Mouse (Mus musculus): ENCODE measurements around the gene Ppp1r13b. TPM values are rescaled to one million over a fixed set of nuclear protein-coding genes. Genes with fewer than 3 reads are reported as not detected.
"Not testable (repeated sequence)": the region's sequence is repeated elsewhere in the genome, so short reads cannot be mapped to it uniquely, and the experiment has no call there.

Ppp1r13b gene
- polyA plus RNA-seq (2012; rRNA removed) = 2.5 and 2.8 TPM in 2 replicates
- 2.9 and 3.6 TPM in 2 replicates for polyA plus RNA-seq (2014; fragmentation: Nextera tagmentation; extraction: Ambion mirVana)

DNA sequence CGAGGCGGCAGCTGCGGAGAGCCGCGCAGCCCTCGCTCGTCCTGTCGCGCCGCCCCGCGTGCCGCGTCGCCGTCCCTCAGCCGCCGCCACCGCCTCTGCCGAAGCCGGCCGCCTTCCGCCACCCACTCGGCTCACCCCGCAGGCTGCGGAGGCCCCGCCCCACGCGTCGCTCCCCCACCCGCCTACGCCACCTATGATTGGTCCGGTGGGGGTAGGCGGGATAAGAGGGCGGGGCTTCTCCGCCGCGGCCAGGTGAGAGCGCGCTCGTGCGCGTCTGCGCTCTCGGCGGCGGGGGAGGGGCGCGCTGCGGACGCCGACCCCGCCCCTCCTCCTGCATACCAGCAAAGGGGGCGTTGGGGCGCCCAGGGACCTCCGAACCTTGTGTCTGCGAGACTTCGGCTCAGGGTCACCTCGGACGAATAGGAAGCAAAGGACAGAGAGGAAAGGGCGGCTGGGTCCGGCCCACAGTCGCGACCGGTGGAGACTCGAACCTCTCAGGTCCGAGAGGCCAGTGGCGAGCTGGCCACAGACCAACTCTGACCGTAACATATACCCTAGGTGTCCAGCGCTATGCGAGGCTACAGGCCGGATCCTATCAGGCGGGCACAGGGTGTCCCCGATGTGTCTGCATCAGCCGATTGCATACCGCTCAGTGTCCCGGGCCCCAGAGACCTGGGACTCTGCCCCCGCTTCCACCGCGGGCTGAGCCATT lies at the start of gene Ppp1r13b:
Gene Ppp1r13b, minus strand, starts transcription at position 141 of the 712 bp plus-strand sequence.
- ATAC-seq (ENCODE audit: insufficient read depth) (peak; percentile 96), DNase-seq (ENCODE audit: low read depth in 3 of 3, low spot score in 3 of 3) (peak; percentile 82 to 86 (median 84))
- H3K4me2 ChIP-seq (ENCODE audit: low read depth) = peak within 1 kb of the TSS; percentile 87
- no peaks in the 10 kb centered on the region for H3K36me3 ChIP-seq (replicated peaks; ENCODE audit: control insufficient read depth, insufficient read depth, low read depth)
- H3K4me1 ChIP-seq (replicated peaks; ENCODE audit: control insufficient read depth in 2 of 2, insufficient read depth in 2 of 2, low read length in 1 of 2) = peaks cover 11 to 20% of the 10 kb centered on the region in 2 experiments
- H3K4me3 ChIP-seq (ENCODE audit: insufficient read depth in 1 of 2, low read depth in 2 of 2, low read length in 2 of 2) = peak within 1 kb of the TSS; percentile 73 to 83
- H3K9me3 ChIP-seq (ENCODE audit: control insufficient read depth, low read length) = no peaks in the 10 kb centered on the region
- no peaks in the 10 kb centered on the region; the same call in 1 of the 2 replicates for H3K27me3 ChIP-seq (ENCODE audit: control insufficient read depth, insufficient read depth, low read length)
- H3K9ac ChIP-seq (replicated peaks) = peak within 1 kb of the TSS; percentile 78
- H3K27ac ChIP-seq = peak within 1 kb of the TSS; percentile 63
- WGBS (ENCODE audit: insufficient replicate concordance) = under 1% methylated on average over 79 of the region's 80 CpGs
- TF ChIP-seq EP300 (IDR thresholded peaks at IDR 0.05; ENCODE audit: low read depth) (peak; percentile 62; the same call in 1 of the 2 replicates), CTCF (IDR thresholded peaks at IDR 0.05; ENCODE audit: low read depth) (no peak)

DNA sequence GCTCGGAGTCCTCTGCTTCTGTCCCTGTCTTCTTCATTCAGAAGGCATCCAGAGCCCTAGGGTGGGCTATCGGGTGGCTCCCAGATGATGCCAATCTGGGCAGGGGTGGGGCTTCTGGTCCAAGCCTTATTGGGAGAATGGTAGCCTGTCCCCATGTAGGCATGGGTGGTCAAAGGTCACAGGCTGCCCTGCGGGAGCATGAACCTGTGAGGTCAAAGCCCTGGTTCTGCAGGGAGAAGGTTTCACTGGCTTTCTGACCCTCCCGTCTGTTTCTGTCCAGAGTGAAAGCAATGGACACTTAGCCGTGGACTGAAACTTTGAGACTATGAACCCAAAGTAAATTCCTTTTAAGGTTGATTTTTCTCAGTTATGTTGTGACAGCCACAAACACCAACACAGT lies 48.3 kb upstream of the Ppp1r13b start:
- ATAC-seq (ENCODE audit: insufficient read depth) (no peak), DNase-seq (ENCODE audit: low read depth in 3 of 3, low spot score in 3 of 3) (no peak)
- Histone ChIP-seq H3K27ac (no peak overlapping the region), H3K9ac (replicated peaks) (no peak overlapping the region), H3K4me2 (ENCODE audit: low read depth) (no peak overlapping the region), H3K36me3 (replicated peaks; ENCODE audit: control insufficient read depth, insufficient read depth, low read depth) (peaks cover 18% of the 10 kb centered on the region), H3K4me3 (ENCODE audit: insufficient read depth in 1 of 2, low read depth in 2 of 2, low read length in 2 of 2) (no peak overlapping the region), H3K9me3 (ENCODE audit: control insufficient read depth, low read length) (no peaks in the 10 kb centered on the region), H3K4me1 (replicated peaks; ENCODE audit: control insufficient read depth in 2 of 2, insufficient read depth in 2 of 2, low read length in 1 of 2) (peaks cover 0 to 7% of the 10 kb centered on the region in 2 experiments; a peak in 2 of 4 replicates), H3K27me3 (ENCODE audit: control insufficient read depth, insufficient read depth, low read length) (no peaks in the 10 kb centered on the region)
- WGBS (ENCODE audit: insufficient replicate concordance) = 61% methylated on average over 5 of the region's 5 CpGs
- TF ChIP-seq EP300 (IDR thresholded peaks at IDR 0.05; ENCODE audit: low read depth) = no peak
- TF ChIP-seq CTCF (IDR thresholded peaks at IDR 0.05; ENCODE audit: low read depth) = no peak

DNA sequence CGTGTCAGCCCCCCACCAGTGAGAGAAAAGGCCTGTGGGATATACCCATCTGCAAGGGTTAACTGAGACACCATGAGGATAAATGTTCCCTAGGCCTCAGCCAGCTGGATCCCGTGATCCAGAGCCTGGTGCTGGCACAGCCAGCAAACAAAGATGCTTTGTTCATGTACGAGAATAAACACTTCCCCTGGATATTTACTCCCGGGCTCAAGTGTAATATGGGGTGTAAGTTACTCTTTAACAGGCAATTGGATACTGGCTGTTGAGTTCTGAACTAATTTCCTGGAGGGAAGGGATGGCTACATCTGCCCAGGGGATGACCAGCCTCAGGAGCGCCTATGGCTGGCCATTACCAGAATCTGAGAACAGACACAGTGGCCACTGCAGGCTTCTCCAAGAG lies 43.8 kb upstream of the Ppp1r13b start:
- ATAC-seq (ENCODE audit: insufficient read depth) (no peak), DNase-seq (ENCODE audit: low read depth in 3 of 3, low spot score in 3 of 3) (no peak)
- no peak overlapping the region for H3K9ac ChIP-seq (replicated peaks)
- H3K9me3 ChIP-seq (ENCODE audit: control insufficient read depth, low read length) = no peaks in the 10 kb centered on the region
- no peak overlapping the region for H3K4me2 ChIP-seq (ENCODE audit: low read depth)
- peaks cover 0 to 3% of the 10 kb centered on the region in 2 experiments; a peak in 1 of 4 replicates for H3K4me1 ChIP-seq (replicated peaks; ENCODE audit: control insufficient read depth in 2 of 2, insufficient read depth in 2 of 2, low read length in 1 of 2)
- H3K4me3 ChIP-seq (ENCODE audit: insufficient read depth in 1 of 2, low read depth in 2 of 2, low read length in 2 of 2) = no peak overlapping the region
- TF ChIP-seq CTCF (IDR thresholded peaks at IDR 0.05; ENCODE audit: low read depth) (no peak), EP300 (IDR thresholded peaks at IDR 0.05; ENCODE audit: low read depth) (no peak)
- H3K36me3 ChIP-seq (replicated peaks; ENCODE audit: control insufficient read depth, insufficient read depth, low read depth) = no peaks in the 10 kb centered on the region
- WGBS (ENCODE audit: insufficient replicate concordance) = 60% methylated on average over 5 of the region's 5 CpGs
- H3K27ac ChIP-seq = no peak overlapping the region
- H3K27me3 ChIP-seq (ENCODE audit: control insufficient read depth, insufficient read depth, low read length) = no peaks in the 10 kb centered on the region; the same call in 1 of the 2 replicates

DNA sequence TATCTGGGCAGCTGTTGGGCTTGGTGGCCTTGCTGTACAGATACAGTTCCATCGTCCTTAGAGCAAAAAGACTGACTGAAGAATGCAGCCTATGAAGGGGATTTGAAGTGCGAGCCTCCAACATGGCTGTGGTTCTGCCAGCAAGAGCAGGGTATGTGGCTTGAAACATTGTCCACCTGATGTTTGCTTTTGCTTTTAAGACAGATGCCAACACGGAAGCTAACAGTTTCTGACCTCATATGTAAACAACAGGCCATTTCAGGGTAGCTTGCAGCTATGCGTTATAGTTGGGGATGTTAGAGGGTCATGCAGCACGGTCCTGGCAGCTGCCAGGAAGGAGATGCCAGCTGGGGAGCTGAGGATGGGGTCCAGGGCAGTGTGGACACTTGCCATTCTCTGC lies 42.6 kb upstream of the Ppp1r13b start:
- no peaks in the 10 kb centered on the region; the same call in 1 of the 2 replicates for H3K27me3 ChIP-seq (ENCODE audit: control insufficient read depth, insufficient read depth, low read length)
- H3K36me3 ChIP-seq (replicated peaks; ENCODE audit: control insufficient read depth, insufficient read depth, low read depth) = no peaks in the 10 kb centered on the region
- ATAC-seq (ENCODE audit: insufficient read depth) (no peak), DNase-seq (ENCODE audit: low read depth in 3 of 3, low spot score in 3 of 3) (no peak)
- 62% methylated on average over 5 of the region's 5 CpGs for WGBS (ENCODE audit: insufficient replicate concordance)
- no peak overlapping the region for H3K4me3 ChIP-seq (ENCODE audit: insufficient read depth in 1 of 2, low read depth in 2 of 2, low read length in 2 of 2)
- H3K4me1 ChIP-seq (replicated peaks; ENCODE audit: control insufficient read depth in 2 of 2, insufficient read depth in 2 of 2, low read length in 1 of 2) = peaks cover 3 to 9% of the 10 kb centered on the region in 2 experiments
- no peaks in the 10 kb centered on the region for H3K9me3 ChIP-seq (ENCODE audit: control insufficient read depth, low read length)
- TF ChIP-seq CTCF (IDR thresholded peaks at IDR 0.05; ENCODE audit: low read depth) (no peak), EP300 (IDR thresholded peaks at IDR 0.05; ENCODE audit: low read depth) (no peak)
- H3K27ac ChIP-seq = no peak overlapping the region
- no peak overlapping the region for H3K9ac ChIP-seq (replicated peaks)
- no peak overlapping the region for H3K4me2 ChIP-seq (ENCODE audit: low read depth)

DNA sequence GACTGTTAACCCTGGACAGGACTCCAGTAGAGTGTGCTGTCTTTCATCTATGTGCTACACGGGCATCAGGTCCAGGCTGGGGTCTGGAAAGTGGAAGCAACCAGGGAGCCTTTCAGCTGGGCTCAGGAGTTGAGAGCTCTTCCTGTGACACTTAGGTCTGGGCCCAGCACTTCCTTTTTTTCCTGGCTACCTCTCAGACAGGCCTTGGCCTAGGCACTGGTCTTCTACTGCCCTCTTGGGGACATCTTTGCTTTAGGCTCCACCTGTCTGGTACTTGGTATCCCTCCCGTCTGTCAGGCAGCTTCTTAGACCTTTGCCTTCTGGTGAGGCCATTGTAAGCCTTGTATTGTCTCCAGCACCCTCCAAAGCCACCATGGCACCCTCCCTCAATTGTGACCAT lies 38.8 kb upstream of the Ppp1r13b start:
- H3K27me3 ChIP-seq (ENCODE audit: control insufficient read depth, insufficient read depth, low read length) = no peaks in the 10 kb centered on the region; the same call in 1 of the 2 replicates
- H3K9ac ChIP-seq (replicated peaks) = no peak overlapping the region
- no peaks in the 10 kb centered on the region for H3K9me3 ChIP-seq (ENCODE audit: control insufficient read depth, low read length)
- H3K4me3 ChIP-seq (ENCODE audit: insufficient read depth in 1 of 2, low read depth in 2 of 2, low read length in 2 of 2) = no peak overlapping the region
- DNase-seq (ENCODE audit: low read depth in 3 of 3, low spot score in 3 of 3) (peak; percentile 40 to 50 (median 42)), ATAC-seq (ENCODE audit: insufficient read depth) (no peak; the same call in 1 of the 2 replicates)
- 12% methylated on average over 2 of the region's 2 CpGs for WGBS (ENCODE audit: insufficient replicate concordance)
- H3K4me1 ChIP-seq (replicated peaks; ENCODE audit: control insufficient read depth in 2 of 2, insufficient read depth in 2 of 2, low read length in 1 of 2) = peaks cover 17 to 28% of the 10 kb centered on the region in 2 experiments
- H3K27ac ChIP-seq = no peak overlapping the region
- no peaks in the 10 kb centered on the region for H3K36me3 ChIP-seq (replicated peaks; ENCODE audit: control insufficient read depth, insufficient read depth, low read depth)
- peak; percentile 86 for TF ChIP-seq CTCF (IDR thresholded peaks at IDR 0.05; ENCODE audit: low read depth)
- TF ChIP-seq EP300 (IDR thresholded peaks at IDR 0.05; ENCODE audit: low read depth) = no peak
- H3K4me2 ChIP-seq (ENCODE audit: low read depth) = no peak overlapping the region

DNA sequence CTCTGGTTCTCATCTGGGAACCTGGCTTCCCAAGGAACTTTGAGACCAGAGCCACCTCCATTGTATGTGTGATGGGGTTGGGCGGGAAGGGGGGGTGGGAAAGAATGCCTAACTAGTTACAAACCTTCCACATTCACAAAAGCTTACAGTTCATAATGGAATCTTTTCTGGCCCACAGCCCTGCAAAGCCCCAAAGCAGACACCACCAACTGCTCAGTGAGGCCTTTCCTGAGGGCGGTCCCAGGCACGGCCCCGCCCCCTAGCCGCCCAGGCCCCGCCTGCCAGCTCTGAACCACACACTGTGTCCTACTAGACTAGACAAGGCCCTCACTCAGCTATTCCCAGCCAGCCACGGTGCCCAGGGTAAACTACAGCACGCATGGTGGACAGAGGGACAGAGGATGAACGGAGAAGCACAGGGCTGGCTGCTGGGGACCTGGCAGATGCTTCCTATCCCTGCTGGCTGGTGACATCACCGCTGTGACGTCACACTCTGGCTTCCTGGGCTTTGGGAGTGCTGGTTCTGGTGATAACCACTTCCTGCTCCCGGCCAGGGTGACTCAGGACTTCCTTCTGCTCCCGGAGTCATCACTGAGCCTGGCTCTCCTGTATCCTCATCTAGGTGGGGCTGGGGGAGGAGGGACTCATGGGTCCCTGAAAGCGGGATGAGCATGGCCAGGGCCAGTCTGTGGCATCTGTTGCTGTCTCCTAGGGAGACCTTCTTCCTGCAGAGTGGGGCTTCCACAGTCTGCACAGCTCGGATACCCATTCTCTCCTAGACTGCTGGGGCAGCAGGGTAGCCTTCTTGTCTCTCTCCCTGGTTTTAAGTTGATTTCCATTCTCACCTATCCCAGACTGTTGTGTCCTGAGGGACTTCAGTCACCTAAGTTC lies 38.1 kb upstream of the Ppp1r13b start:
- H3K36me3 ChIP-seq (replicated peaks; ENCODE audit: control insufficient read depth, insufficient read depth, low read depth); DNase-seq (ENCODE audit: low read depth in 3 of 3, low spot score in 3 of 3); H3K9ac ChIP-seq (replicated peaks); H3K9me3 ChIP-seq (ENCODE audit: control insufficient read depth, low read length); H3K27me3 ChIP-seq (ENCODE audit: control insufficient read depth, insufficient read depth, low read length); H3K4me3 ChIP-seq (ENCODE audit: insufficient read depth in 1 of 2, low read depth in 2 of 2, low read length in 2 of 2): not testable (repeated sequence)
- Histone ChIP-seq H3K27ac (peak overlapping the region; percentile 84), H3K4me1 (replicated peaks; ENCODE audit: control insufficient read depth in 2 of 2, insufficient read depth in 2 of 2, low read length in 1 of 2) (peaks cover 17 to 28% of the 10 kb centered on the region in 2 experiments), H3K4me2 (ENCODE audit: low read depth) (peak overlapping the region; percentile 55; the same call in 1 of the 2 replicates)
- ATAC-seq (ENCODE audit: insufficient read depth) = peak; percentile 68
- WGBS (ENCODE audit: insufficient replicate concordance) = 13% methylated on average over 8 of the region's 15 CpGs

All from liver, embryonic 14.5 days (tissue).